Mouse (Mus musculus): ENCODE measurements at regions not wholly inside any gene's neighbourhood (a gene's known extent, or its start where the extent isn't known, plus 50 kb on each side); places are given as distances from the start of the nearest gene placed in this dataset.

- no peak for DNase-seq (ENCODE audit: extremely low spot score in 1 of 2, low spot score in 1 of 2)
Observed at GRCm38 (mm10) chrX:115359111-115359510, 451.7 kb downstream of the Ube2dnl2 start.

- DNase-seq (ENCODE audit: extremely low spot score in 1 of 2, low spot score in 1 of 2): peak in 1 of 2 experiments; percentile 10
Observed at GRCm38 (mm10) chrX:115396373-115396772, 489.0 kb downstream of the Ube2dnl2 start.
